Mouse (Mus musculus): ENCODE data around the gene Nova2.

- TF ChIP-seq CTCF (IDR thresholded peaks at IDR 0.05) (peak; percentile 41), EP300 (IDR thresholded peaks at IDR 0.05) (no peak)
These were observed 64.3 kb downstream of the Nova2 start for GRCm38 (mm10) chr7:18989995-18990394.
